Mouse (Mus musculus) gastrocnemius, adult 2 months (tissue): ENCODE measurements at regions not wholly inside any gene's neighbourhood (a gene's known extent, or its start where the extent isn't known, plus 50 kb on each side); places are given as distances from the start of the nearest gene placed in this dataset.
"Not testable (repeated sequence)": the region's sequence is repeated elsewhere in the genome, so short reads cannot be mapped to it uniquely, and the experiment has no call there.

ENCODE experiments used
- DNase-seq: peaks from one replicate; pipeline ENCODE4 v3.0.0; 2022
- H3K27ac ChIP-seq: fragments of 200-600 bp; 2 replicates; pipeline ENCODE4 v1.8.1; 2022; ENCODE audit warnings: mild to moderate bottlenecking
- H3K4me3 ChIP-seq: fragments of 200-600 bp; 2 replicates; pipeline ENCODE4 v1.8.1; 2022; ENCODE audit warnings: mild to moderate bottlenecking, moderate library complexity
- CTCF ChIP-seq: fragments of 200-600 bp; IDR thresholded peaks from 2 replicates; pipeline ENCODE4 v1.8.1; 2022; ENCODE audit warnings: antibody characterized with exemption, mild to moderate bottlenecking, moderate library complexity
- intact Hi-C: fragments of 180-260 bp; cut with DNase I; formaldehyde crosslinking; loops from one replicate; pipeline ENCODE4 v1.15.1; 2025

- DNase-seq: no peak
- intact Hi-C loops: no loop called here
- no peak for TF ChIP-seq CTCF
- Histone ChIP-seq H3K27ac (no peak overlapping the region), H3K4me3 (no peak overlapping the region)
These were observed 216.3 kb upstream of the Klf3 start for GRCm38 (mm10) chr5:64586933-64587332.

- TF ChIP-seq CTCF: no peak
- Histone ChIP-seq H3K27ac (no peak overlapping the region), H3K4me3 (no peak overlapping the region)
- intact Hi-C loops: no loop called here
- DNase-seq: no peak
These were observed 215.1 kb upstream of the Klf3 start for GRCm38 (mm10) chr5:64587895-64588738.

- DNase-seq, intact Hi-C loops, H3K27ac ChIP-seq, H3K4me3 ChIP-seq: not testable (repeated sequence)
These were observed 214.4 kb upstream of the Klf3 start for GRCm38 (mm10) chr5:64588768-64589167.

DNA sequence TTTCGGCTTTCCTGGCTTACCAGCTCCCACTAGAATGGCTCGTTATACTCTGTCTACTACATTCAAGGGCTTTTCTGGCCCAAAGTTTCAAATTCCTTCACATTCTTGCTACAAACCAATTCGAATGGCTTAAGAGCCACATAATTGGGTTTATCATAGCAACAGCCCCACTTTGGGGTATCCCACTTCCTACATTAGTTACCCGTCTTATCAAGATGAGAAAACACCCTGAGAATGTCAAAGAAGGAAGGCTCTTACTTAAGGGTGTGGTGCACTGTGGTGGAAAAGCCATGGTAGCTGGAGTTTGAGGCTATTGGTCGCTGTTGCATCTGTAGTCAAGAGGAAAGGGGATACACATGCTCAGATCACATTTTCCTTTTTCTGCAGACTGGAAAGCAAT is 213.2 kb upstream of the Klf3 start:
- Histone ChIP-seq H3K4me3 (no peak overlapping the region), H3K27ac (no peak overlapping the region)
- no peak for TF ChIP-seq CTCF
- intact Hi-C loops: loop anchor here (10.0 kb wide), 1 partner anchor 205 kb away; no protein-coding TSS in a partner anchor
- no peak for DNase-seq

- no peak for TF ChIP-seq CTCF
- DNase-seq: no peak
- intact Hi-C loops: loop anchor here (10.0 kb wide), 1 partner anchor 206 kb away; no protein-coding TSS in a partner anchor
- no peak overlapping the region for H3K4me3 ChIP-seq
- no peak overlapping the region for H3K27ac ChIP-seq
These were observed 212.4 kb upstream of the Klf3 start for GRCm38 (mm10) chr5:64590747-64591146.

GRCm38 (mm10) chr5:64591792-64592191 is 211.4 kb upstream of the Klf3 start:
- intact Hi-C loops: loop anchor here (10.0 kb wide), 1 partner anchor 207 kb away; no protein-coding TSS in a partner anchor
- Histone ChIP-seq H3K4me3 (no peak overlapping the region), H3K27ac (no peak overlapping the region)
- DNase-seq: no peak
- no peak for TF ChIP-seq CTCF

GRCm38 (mm10) chr5:64595220-64595619 is 208.0 kb upstream of the Klf3 start:
- peak; percentile 29 for DNase-seq
- H3K27ac ChIP-seq: peak overlapping the region; percentile 73
- TF ChIP-seq CTCF: no peak
- intact Hi-C loops: loop anchor here (5.0 to 10.0 kb wide), 2 partner anchors 207 to 210 kb away; partner anchors contain the start of gene Klf3
- H3K4me3 ChIP-seq: no peak overlapping the region

DNA sequence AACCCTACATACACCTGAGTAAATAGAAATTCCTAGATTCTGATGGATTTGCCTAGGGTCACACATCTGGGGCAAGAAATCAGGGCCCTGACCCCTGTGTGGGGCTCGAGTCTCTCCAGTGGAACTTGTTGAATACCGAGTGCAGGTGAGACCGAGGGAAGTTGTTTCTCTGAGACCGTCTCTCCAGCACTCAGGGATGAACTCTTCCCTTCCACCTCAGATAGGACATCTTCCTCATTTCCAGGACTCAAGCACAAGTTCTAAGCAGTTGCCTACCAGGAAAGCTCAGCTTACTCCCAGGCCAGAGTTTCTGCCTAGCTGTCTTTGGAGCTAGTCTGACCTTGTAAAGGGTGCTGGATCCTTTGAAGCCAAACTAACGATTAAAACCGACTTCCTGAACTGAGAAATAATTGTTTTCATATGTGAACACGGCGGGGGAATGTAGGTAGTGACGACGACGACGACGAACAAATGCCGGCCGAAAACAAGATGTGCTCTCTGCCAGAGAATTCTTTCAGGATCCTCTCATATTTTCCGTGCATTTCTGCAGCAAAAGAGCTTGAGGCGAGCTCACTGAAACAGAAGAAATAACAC is 207.3 kb upstream of the Klf3 start:
- peak overlapping the region; percentile 73 for H3K27ac ChIP-seq
- peak; percentile 18 for DNase-seq
- no peak overlapping the region for H3K4me3 ChIP-seq
- no peak for TF ChIP-seq CTCF
- intact Hi-C loops: loop anchor here (5.0 to 10.0 kb wide), 2 partner anchors 206 to 211 kb away; partner anchors contain the start of gene Klf3

GRCm38 (mm10) chr5:64597021-64597420 is 206.2 kb upstream of the Klf3 start:
- no peak for TF ChIP-seq CTCF
- H3K27ac ChIP-seq: no peak overlapping the region
- no peak for DNase-seq
- intact Hi-C loops: loop anchor here (5.0 to 10.0 kb wide), 2 partner anchors 205 to 212 kb away; partner anchors contain the start of gene Klf3
- no peak overlapping the region for H3K4me3 ChIP-seq

DNA sequence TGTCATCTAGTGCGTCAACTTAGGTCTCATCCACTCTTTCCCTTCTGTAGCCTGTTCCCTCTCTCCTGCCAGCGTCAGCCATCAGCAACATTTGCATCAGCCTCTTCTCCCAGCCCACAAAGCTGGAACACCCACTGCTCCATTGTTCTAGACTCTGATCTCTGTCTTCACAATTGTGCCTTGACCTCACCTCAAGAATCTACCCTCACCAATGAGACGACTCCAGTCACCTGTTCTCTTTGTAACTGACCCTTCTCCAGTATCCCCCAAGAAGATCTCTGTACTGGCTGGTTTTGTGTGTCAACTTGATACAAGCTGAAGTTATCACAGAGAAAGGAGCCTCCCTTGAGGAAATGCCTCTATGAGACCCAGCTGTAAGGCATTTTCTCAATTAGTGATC is 205.7 kb upstream of the Klf3 start:
- no peak for DNase-seq
- intact Hi-C loops: loop anchor here (5.0 to 10.0 kb wide), 2 partner anchors 205 to 213 kb away; partner anchors contain the start of gene Klf3
- TF ChIP-seq CTCF: no peak
- Histone ChIP-seq H3K4me3 (no peak overlapping the region), H3K27ac (no peak overlapping the region)

DNA sequence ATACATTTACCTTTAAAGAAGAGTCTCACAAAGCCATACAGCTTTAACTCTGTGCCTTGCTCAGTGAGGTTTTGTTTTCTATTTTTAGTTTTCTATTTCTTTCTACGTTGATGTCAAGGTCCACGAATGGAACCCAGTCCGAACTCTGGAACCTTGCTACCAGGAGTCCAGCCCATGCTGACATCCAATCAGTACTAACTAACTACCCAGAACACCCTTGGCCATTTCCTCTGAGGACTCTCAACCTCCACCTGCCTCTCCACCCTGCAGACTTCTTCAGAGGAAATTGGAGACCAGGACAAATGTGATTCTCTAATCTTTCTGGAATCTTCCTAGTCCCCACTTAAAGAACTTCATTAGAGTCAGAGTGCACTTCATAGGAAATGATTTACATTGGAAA is 204.6 kb upstream of the Klf3 start:
- Histone ChIP-seq H3K4me3 (no peak overlapping the region), H3K27ac (peak overlapping the region; percentile 70)
- intact Hi-C loops: loop anchor here (5.0 to 10.0 kb wide), 2 partner anchors 204 to 214 kb away; partner anchors contain the start of gene Klf3
- DNase-seq: no peak
- no peak for TF ChIP-seq CTCF

DNA sequence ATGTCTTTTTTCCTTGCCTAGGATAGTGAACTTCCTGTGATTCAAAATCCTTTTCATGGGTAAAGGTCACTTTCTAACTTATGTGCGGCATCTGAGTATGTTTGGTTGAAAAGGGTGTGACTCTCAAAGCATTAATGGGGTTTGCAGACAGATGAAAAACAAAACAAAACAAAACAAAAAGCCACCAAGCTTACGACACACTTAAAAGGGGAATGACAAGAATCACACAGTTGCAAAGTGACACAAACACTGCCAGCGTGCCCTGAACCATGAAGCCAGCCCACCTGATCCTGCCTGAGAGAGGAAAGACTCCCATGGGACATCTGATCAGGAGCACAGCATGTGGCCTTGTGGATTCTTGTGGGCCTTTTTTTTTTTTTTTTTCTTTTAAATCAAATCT is 204.2 kb upstream of the Klf3 start:
- DNase-seq: no peak

DNA sequence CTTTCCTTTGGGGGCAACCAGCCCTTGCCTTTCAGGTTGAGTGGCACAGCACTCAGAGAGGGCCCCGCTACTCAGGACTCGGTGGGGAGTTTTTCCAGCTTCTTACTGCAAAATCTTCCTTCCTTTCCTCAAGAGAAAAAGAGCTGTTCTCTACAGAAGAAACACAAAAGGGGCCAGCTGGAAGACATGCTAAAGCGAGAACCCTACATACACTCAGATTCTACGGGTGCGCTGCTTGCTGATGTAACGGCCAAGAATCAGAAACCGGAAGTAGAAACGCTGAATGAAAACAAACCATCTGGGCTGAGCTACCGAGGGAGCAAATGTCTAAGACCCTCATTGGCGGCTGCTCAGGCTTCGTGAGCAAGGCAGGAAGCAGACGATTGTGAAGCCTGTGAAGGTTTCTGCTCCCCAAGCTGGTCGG is 203.3 kb upstream of the Klf3 start:
- H3K4me3 ChIP-seq: peak overlapping the region; percentile 63
- H3K27ac ChIP-seq: peak overlapping the region; percentile 70
- DNase-seq: peak; percentile 19
- intact Hi-C loops: loop anchor here (5.0 to 10.0 kb wide), 2 partner anchors 202 to 215 kb away; partner anchors contain the start of gene Klf3
- no peak for TF ChIP-seq CTCF

More for the DNA sequence above, 204.2 kb upstream of the Klf3 start:
- intact Hi-C loops: loop anchor here (5.0 to 10.0 kb wide), 2 partner anchors 203 to 214 kb away; partner anchors contain the start of gene Klf3
- H3K27ac ChIP-seq: peak overlapping the region; percentile 70
- no peak for TF ChIP-seq CTCF
- no peak overlapping the region for H3K4me3 ChIP-seq
